Mouse (Mus musculus): ENCODE results near the gene Pip4k2c.
"Not testable (repeated sequence)": the region's sequence is repeated elsewhere in the genome, so short reads cannot be mapped to it uniquely, and the experiment has no call there.

The Pip4k2c gene

DNA sequence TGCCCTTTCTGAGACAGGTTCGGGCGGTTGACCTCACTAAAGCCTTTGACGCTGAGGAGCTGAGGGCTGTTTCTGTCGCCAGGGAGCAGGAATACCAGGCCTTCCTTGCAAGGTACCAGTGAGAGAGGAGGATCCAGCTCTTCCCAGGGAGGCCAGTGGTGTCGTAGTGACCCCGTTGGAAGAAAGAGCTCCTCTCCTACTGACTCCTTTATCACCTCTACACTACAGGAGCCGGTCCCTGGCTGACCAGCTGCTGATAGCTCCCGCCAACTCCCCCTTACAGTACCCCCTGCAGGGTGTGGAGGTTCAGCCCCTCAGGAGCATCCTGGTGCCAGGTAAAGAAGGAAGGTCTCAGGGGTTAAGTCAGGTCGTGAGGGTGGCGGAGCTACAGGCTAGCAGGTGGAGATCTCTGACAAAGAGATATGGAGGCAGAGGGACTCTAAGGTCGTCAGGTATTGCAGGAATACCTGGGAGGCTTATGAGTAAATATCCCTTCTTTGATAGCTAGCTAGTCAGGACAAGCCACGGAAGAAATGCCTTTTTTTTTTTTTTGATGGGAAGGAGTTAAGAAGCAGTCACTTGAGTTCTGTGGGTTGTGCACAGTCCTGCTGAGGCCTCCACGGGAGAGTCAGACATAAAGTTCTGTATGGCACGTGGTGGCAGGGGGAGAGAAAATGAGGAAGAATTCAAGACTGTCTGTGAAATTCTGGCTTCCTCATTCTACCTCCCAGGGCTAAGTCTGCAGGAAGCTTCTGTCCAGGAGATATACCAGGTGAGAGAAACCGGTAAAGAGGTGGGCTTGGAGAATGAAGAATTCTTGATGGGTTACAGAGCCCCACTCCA is 44.4 kb downstream of the Pip4k2c start:
- DNase-seq: no peak

DNA sequence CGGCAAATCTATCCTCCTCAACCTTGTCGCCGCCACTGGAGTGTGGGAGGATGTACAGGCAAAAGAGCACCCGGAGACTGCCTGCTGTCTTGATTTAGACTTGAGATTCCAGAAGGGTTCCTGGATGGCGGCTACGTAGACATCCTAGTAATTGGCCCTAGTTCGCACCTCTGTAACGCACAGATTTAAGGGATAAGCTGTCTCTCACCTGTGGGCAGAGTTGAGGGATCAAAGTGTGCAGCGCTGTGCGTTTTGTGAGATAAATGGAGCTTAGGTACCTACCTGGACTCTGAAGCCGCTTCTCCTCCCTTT is 45.0 kb downstream of the Pip4k2c start:
- no peak for DNase-seq

DNA sequence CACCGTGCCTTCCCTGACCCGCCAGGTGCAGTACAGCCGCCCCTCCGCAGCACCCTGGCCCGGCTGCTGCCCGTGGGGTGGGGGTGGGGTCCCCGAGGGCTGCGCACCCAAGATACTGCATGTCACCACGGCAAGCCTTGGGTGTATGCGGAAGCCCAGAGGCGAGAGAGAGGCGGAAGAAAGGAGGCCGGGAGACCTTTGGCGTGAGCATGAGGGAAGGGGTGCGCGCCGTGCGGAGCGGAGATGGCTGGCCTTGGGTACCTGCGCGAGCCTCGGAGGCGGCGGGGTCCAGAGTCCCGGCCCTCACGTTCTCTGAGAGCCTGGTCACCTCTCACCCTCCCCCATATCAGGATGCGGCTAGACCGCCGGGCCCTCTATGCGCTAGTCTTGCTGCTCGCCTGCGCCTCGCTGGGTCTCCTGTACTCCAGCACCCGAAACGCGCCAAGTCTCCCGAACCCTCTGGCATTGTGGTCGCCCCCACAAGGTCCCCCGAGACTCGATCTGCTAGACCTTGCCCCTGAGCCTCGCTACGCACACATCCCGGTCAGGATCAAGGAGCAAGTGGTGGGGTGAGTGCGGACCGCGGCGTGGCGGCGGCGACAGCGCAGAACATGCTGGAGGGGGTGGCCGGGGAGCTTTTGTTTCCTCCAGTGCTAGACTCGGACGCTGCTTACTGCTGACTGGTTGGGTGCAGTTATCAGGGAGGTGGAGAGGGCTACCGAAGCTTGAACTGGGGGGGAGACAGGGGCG is 45.6 kb downstream of the Pip4k2c start:
- no peak for DNase-seq

DNA sequence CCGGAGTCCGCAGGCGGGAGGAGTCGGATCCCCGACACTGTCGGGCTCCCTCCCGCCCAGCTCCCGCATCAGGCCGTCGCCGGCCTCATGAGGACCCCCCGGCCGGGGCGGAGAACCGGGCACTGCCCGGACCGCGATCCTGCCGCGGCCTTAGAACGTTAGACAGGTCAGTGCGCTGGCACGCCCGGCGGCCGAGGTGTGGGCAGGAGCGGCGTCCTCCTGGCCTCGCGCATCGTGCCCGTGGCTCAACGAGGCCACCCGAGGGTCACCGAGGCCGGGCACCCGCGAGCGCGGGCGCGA is 46.1 kb downstream of the Pip4k2c start:
- DNase-seq: no peak

DNA sequence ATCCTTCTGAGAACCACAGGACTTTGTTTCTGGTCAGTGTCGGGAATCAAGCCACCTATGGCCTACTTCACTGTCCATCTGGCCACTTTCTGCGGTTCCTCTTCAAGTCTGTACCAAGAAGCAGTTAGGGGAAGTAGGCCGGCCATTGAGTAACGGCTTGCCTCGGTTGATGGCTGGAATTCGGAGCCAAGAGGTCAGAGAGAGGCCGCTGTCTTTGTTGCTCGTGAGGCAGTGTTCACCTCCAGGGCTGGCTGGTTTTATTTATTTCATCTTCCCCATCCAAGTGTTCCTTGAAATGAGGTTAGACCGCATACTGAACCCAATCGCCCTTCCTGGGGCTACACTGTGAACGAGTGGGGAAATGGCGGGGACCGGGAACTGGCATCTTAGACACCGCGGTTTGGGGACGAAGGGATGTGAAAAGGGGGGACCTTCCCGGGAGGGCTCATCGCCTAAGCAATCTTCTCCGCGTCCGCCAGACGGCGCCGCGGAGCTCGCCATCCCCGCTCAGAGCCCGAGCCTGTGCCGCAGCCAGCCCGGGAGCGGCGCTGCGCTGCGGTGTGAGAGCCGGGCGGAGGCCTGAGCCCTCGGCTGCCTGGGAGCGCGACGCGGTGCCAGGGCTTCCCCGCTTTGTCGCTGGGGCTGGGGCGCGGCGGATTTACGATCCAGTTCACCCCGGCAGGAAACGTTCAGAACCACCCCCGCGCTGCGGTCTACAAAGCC is 46.6 kb downstream of the Pip4k2c start, which contains the start of gene B4galnt1:
B4galnt1 (plus strand) TSS at position 595 of the 723 bp plus-strand sequence.
- DNase-seq: peak; percentile 76

DNA sequence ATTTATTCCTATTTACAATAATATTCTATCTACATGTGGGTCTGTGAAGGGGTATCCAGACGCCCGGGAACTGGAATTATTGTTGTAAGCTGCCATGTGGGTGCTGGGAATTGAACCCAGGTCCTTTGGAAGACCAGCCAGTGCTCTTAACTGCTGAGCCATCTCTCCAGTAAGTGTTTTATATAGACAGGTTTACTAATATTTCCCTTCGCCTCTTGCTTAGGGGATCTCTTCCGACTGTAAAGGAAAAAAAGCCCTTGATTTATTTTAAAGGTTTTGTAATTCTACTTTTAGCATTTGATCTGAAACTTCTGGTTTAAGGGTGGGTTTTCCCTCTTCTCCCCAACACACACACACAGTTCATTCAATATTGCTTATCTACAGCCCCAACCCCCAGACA is 47.2 kb downstream of the Pip4k2c start:
- no peak for DNase-seq

DNA sequence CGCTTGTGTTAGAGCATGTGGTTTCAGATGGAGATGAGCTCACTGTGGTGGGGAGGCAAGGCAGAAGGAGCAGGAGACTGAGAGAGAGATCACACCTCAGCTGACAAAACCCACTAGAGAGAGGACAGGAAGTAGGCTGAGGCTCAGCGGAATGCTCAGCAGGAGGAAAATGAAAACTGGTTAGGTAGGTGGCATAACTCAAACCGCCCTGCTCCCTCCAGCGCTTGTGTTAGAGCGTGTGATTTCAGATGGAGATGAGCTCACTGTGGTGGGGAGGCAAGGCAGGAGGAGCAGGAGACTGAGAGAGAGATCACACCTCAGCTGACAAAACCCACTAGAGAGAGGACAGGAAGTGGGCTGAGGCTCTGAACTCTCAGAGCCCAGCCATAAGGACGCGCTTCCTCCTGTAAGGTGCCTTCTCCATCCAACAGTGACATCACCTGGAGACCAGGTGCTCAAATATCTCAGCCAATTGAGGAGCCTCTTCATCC is 48.6 kb downstream of the Pip4k2c start:
- DNase-seq: not testable (repeated sequence)

DNA sequence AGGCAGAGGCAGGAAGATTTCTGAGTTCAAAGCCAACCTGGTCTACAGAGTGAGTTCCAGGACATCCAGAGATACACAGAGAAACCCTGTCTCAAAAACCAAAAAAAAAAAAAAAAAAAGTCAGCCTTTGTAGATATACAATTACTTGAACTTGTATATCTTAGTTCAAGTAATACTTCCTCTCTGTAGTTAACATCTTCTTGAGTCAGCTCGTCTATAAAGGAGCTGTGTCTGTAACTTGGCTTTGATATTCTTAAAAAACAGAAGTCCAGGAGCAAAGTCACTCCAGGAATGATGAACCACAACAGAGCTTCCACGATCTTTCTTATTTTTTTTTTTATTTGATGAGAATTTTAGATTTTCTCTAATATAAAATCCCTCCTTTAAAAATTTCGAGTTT is 50.7 kb downstream of the Pip4k2c start:
- DNase-seq: no peak

DNA sequence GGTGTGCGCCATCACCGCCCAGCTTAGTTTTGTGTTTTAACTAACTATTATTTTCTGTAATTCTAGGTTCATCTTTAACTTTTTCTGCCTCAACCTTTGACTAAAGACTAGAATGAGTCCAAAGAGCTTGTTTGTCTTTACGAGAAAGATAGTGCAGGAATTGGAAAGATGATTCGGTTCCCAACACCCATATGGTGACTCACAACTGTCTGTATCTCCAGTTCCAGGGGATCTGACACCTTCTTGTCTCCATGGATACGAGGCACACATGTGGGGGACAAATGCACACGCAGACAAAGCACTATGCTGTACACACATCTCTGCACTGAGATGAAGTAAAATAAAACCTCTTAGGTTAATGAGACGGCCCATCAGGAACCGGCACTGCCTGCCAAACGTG is 51.3 kb downstream of the Pip4k2c start:
- DNase-seq: no peak

DNA sequence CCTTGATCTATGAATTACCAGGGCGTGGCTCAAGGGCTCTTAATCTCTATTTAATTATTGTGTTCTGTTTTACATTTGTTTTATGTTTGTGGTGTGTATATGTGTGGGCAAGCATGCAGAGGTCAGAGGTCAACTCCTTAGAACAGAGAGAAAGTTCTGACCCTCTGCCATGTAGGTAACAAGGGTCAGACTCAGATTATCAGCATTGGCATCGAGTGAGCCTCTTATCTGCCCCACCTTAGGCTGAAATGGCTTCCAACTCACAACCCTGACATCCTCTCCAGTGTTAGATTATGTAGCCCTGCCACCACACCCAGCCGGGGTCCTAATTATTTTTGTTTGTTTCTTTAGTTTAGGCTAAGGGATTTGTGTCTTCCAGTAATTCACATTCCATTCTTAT is 52.9 kb downstream of the Pip4k2c start:
- DNase-seq: no peak

DNA sequence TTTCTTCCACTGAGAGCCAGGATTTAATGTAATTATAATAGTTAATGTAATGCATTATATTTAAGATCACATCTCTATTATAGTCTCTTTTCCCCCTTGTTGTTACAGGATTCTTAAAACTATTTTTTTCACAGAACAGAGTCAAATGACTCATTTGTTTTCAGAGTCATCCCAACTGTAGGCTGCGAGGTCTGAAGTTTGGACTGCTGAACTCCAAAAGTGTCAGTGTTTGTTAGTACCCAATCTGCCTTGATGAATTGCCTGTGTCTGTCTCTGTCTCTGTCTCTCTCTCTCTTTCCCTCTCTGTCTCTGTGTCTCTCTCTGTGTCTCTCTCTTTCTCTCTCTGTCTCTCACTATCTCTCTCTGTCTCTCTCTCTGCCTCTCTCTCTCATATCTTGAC is 54.9 kb downstream of the Pip4k2c start:
- DNase-seq: no peak

DNA sequence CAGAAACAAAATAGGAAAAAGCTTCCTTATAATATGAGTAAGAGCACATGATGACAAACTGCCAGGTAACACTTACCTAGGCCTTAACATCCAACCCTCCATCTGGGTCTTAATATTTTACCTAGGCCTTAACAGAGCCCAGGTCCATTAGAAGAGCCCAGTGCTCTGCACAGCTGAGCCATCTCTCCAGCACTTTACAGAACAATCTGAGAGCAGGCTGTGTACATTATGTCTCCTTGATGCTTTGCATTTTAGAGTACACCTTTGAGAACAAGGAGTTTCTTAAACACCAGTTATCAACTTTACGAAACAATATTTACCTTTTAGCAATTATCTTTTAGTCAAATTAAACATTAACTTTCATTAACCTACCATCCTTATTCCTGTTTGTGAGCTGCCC is 55.3 kb downstream of the Pip4k2c start:
- DNase-seq: no peak

DNA sequence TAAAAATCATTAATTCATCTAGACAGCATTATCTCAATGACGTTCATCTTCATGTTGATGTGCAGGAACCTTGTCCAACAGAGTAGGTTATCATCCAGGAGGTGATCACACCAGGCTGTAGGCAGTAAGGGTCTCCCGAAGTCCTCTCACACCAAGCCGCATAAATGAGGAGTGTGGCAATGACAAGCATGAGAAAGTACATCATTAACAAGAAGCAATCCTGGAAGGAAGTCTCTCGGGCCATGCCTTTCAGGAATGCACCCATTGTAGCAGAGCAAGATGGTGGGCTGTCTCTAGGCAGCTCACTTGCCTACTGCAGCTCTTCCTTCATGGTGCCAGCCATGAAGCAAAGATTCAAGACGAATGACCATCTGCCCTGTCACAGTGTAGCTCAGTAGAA is 56.7 kb downstream of the Pip4k2c start:
- no peak for DNase-seq

DNA sequence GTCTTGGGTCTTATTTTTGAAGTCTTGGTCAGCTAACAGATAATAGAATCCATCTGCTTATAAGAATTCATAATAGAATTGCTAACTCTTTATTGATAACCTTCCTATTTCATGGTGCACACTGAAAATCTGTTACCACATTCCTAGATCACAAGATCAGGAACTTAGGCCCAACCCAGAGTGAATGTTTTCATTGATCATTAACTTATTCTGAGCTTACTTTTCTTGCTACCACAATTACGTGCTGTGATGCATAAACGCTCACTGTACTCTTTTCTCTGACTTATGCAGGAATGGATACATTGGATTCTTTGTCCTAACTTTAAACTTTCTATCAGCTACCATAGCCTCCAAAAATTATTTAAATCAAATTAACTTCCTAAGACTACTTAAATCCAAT is 57.1 kb downstream of the Pip4k2c start:
- DNase-seq: no peak

DNA sequence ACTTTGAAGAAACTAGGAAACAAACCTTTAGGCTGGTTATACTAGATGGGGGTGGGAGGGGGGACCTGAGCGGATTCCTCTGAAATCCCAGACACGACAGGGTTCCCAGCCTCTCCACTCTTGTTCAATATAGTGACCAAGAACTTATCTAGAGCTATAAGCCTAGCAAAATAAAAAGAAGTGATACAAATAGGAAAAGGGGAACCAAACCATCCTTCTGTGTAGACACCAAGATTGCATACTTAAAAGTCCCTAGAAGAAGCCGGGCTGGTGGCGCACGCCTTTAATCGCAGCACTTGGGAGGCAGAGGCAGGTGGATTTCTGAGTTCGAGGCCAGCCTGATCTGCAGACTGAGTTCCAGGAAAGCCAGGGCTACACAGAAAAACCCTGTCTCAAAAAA is 58.1 kb downstream of the Pip4k2c start:
- no peak for DNase-seq

DNA sequence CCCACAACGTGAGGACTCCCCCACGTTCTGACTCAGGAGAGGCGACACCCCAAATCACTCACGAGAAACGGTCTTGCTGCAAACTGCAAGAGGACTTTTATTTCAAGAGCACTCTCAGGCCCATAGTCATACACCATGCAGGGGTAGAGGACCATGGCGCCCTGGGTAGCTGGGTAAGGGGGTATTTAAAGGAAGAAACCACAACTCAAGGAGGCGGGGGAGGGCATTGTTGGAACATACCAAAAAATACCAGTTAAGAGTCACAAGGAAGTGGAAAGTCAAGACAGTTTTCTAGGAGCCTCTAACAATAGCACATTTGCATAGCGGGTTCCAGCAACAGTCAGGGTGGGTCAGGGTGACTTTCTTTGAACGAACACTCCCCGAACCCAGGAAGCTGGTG is 58.8 kb downstream of the Pip4k2c start:
- not testable (repeated sequence) for DNase-seq

DNA sequence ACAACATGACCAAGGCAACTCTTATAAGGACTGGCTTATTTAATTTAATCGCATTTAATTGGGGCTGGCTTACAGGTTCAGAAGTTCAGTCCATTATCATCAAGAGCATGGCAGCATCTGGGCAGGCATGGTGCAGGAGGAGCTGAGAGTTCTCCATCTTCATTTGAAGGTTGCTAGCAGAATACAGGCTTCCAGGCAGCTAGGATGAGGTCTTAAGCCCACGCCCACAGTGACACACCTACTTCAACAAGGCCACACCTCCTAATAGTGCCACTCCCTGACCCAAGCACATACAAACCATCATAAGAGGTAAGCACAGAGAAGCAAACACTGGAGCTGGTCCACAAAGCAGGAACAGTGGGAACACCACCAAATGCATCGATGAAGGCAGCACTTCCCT is 60.2 kb downstream of the Pip4k2c start:
- DNase-seq: not testable (repeated sequence)

DNA sequence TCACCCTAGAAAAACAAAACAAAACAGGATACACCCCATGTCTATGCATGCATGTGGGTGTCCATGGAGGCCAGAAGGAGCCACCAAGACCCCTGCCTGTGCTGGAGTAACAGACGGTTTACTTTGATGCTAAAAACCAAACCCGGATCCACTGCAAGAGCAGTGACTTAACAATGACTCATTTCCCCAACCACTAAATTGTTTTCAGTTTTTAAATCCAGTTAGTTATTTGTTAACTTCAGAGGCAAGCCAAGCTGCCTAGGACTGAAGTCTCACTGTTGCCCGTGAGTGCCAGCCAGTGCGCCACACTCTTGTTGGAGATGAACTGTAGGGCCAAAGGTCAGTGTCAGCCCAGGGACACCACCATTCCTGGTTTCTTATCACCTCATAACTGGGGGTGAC is 60.9 kb downstream of the Pip4k2c start:
- DNase-seq: no peak

DNA sequence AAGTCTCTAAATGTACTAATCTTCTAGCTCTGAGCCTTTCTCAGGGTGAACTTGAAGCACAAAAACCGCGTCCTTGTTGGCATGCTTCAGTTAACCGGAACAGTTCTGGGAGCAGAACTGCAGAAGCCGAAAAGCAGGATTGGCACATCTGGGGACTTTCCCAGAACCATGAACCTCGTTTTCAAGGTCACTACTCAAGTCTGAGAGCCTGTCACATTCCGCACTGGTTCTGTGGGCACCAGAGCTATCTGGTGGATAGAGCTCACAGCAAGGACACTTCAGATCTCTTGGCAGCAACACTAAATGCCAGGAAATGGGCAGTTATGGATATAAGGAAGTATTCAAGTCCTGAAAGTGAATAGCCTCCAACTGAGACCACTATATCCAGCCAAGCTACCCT is 64.2 kb downstream of the Pip4k2c start:
- DNase-seq: no peak
